Mouse (Mus musculus) kidney, postnatal 14 days (tissue): ENCODE data around the gene Vmn1r104.
"Not testable (repeated sequence)": the region's sequence is repeated elsewhere in the genome, so short reads cannot be mapped to it uniquely, and the experiment has no call there.

Source experiments
- DNase-seq: peaks from one replicate; pipeline ENCODE4 v3.0.0; 2022; ENCODE audit warnings: mixed read lengths

Gene Vmn1r104

GRCm38 (mm10) chr7:20533537-20533936 is at the start of gene Vmn1r104:
TSS of gene Vmn1r104 (plus strand) at chr7:20533837.
- not testable (repeated sequence) for DNase-seq

GRCm38 (mm10) chr7:20510434-20510833 is 23.2 kb upstream of the Vmn1r104 start, which contains the start of gene Vmn1r103:
TSS of gene Vmn1r103 (minus strand) at chr7:20510534.
- not testable (repeated sequence) for DNase-seq

GRCm38 (mm10) chr7:20545657-20546056 is 12.0 kb downstream of the Vmn1r104 start, which contains the start of gene Gm5726:
TSS of gene Gm5726 (minus strand) at chr7:20545757.
- DNase-seq, result not testable (repeated sequence)

- DNase-seq, result not testable (repeated sequence)
These were observed 42.5 kb downstream of the Vmn1r104 start, which contains the start of gene Gm4141 for GRCm38 (mm10) chr7:20576141-20576540. TSS of gene Gm4141 (minus strand) at chr7:20576241.
